Mouse (Mus musculus): ENCODE data around the gene Nubp2. TPM values are rescaled to one million over a fixed set of nuclear protein-coding genes. Genes with fewer than 3 reads are reported as not detected.

Nubp2 gene
- total RNA-seq (2021) = 10 to 100 TPM; 31.4 to 34.8 TPM

GRCm38 (mm10) chr17:24886134-24886931 lies at the start of gene Nubp2, which contains the start of gene Spsb3:
Nubp2 (minus strand) TSS chr17:24886349.
Spsb3 (plus strand) TSS chr17:24886643.
- intact Hi-C loops (cut with DNase I) = loop anchor here (2.0 kb wide), 1 partner anchor 36 kb away; the partner anchor contains the start of gene Fahd1
- DNase-seq (ENCODE audit: low spot score in 2 of 2) = peak; percentile 97

GRCm38 (mm10) chr17:24935666-24936065 lies 49.5 kb upstream of the Nubp2 start:
- no peak for DNase-seq (ENCODE audit: low spot score in 2 of 2)
- intact Hi-C loops (cut with DNase I) = loop anchor here (2.0 to 5.0 kb wide), 2 partner anchors 25 to 82 kb away; partner anchors contain the start of genes Cramp1l, Ift140 and Jpt2

- intact Hi-C loops (cut with DNase I) = loop anchor here (5.0 kb wide), 1 partner anchor 82 kb away; the partner anchor contains the start of genes Cramp1l and Ift140
- DNase-seq (ENCODE audit: low spot score in 2 of 2) = no peak
Measured at GRCm38 (mm10) chr17:24934926-24935325, 48.8 kb upstream of the Nubp2 start.

- intact Hi-C loops (cut with DNase I) = no loop called here
- DNase-seq (ENCODE audit: low spot score in 2 of 2) = no peak
Measured at GRCm38 (mm10) chr17:24933163-24933562, 47.0 kb upstream of the Nubp2 start.

GRCm38 (mm10) chr17:24932431-24932830 lies 46.3 kb upstream of the Nubp2 start:
- no peak for DNase-seq (ENCODE audit: low spot score in 2 of 2)
- intact Hi-C loops (cut with DNase I) = no loop called here

GRCm38 (mm10) chr17:24929506-24929905 lies 43.4 kb upstream of the Nubp2 start:
- intact Hi-C loops (cut with DNase I) = no loop called here
- DNase-seq (ENCODE audit: low spot score in 2 of 2) = no peak

GRCm38 (mm10) chr17:24923246-24923645 lies 37.1 kb upstream of the Nubp2 start:
- no peak for DNase-seq (ENCODE audit: low spot score in 2 of 2)
- intact Hi-C loops (cut with DNase I) = no loop called here

GRCm38 (mm10) chr17:24913984-24914383 lies 27.8 kb upstream of the Nubp2 start:
- no peak for DNase-seq (ENCODE audit: low spot score in 2 of 2)
- intact Hi-C loops (cut with DNase I) = no loop called here

- intact Hi-C loops (cut with DNase I) = no loop called here
- no peak for DNase-seq (ENCODE audit: low spot score in 2 of 2)
Measured at GRCm38 (mm10) chr17:24907591-24907990, 21.4 kb upstream of the Nubp2 start.

GRCm38 (mm10) chr17:24903767-24904166 lies 17.6 kb upstream of the Nubp2 start:
- DNase-seq (ENCODE audit: low spot score in 2 of 2) = peak in 1 of 2 experiments; percentile 22
- intact Hi-C loops (cut with DNase I) = no loop called here

- intact Hi-C loops (cut with DNase I) = no loop called here
- DNase-seq (ENCODE audit: low spot score in 2 of 2) = peak in 1 of 2 experiments; percentile 15
Measured at GRCm38 (mm10) chr17:24902671-24903474, 16.7 kb upstream of the Nubp2 start.

GRCm38 (mm10) chr17:24902124-24902523 lies 16.0 kb upstream of the Nubp2 start:
- intact Hi-C loops (cut with DNase I) = no loop called here
- DNase-seq (ENCODE audit: low spot score in 2 of 2) = no peak

GRCm38 (mm10) chr17:24900014-24900413 lies 13.9 kb upstream of the Nubp2 start:
- no peak for DNase-seq (ENCODE audit: low spot score in 2 of 2)
- intact Hi-C loops (cut with DNase I) = no loop called here

- intact Hi-C loops (cut with DNase I) = no loop called here
- no peak for DNase-seq (ENCODE audit: low spot score in 2 of 2)
Measured at GRCm38 (mm10) chr17:24899153-24899552, 13.0 kb upstream of the Nubp2 start.

- intact Hi-C loops (cut with DNase I) = no loop called here
- no peak for DNase-seq (ENCODE audit: low spot score in 2 of 2)
Measured at GRCm38 (mm10) chr17:24898041-24898854, 12.1 kb upstream of the Nubp2 start.

GRCm38 (mm10) chr17:24897600-24897999 lies 11.5 kb upstream of the Nubp2 start:
- intact Hi-C loops (cut with DNase I) = no loop called here
- DNase-seq (ENCODE audit: low spot score in 2 of 2) = peak in 1 of 2 experiments; percentile 15

- intact Hi-C loops (cut with DNase I) = no loop called here
- DNase-seq (ENCODE audit: low spot score in 2 of 2) = no peak
Measured at GRCm38 (mm10) chr17:24896993-24897269, 10.8 kb upstream of the Nubp2 start.

GRCm38 (mm10) chr17:24896241-24896992 lies 10.3 kb upstream of the Nubp2 start, which contains the start of gene Nme3:
Nme3 (plus strand) TSS chr17:24896500.
- DNase-seq (ENCODE audit: low spot score in 2 of 2) = peak; percentile 74 to 80
- intact Hi-C loops (cut with DNase I) = no loop called here
